Mouse (Mus musculus) fibroblast of lung, adult 2 months (primary cell): ENCODE results near the gene Gm14525.
"Not testable (repeated sequence)": the region's sequence is repeated elsewhere in the genome, so short reads cannot be mapped to it uniquely, and the experiment has no call there.

Experiments used
- DNase-seq: peaks from one replicate; pipeline ENCODE4 v3.0.0-alpha.2; 2011; ENCODE audit warnings: low read depth

Gm14525 gene

GRCm38 (mm10) chrX:26702538-26702937, at the start of gene Gm14525:
Gene Gm14525, minus strand, starts transcription at chrX:26702638.
- DNase-seq: not testable (repeated sequence)
